Mouse (Mus musculus) left cerebral cortex, adult 8-10 months (tissue): Measurements from ENCODE around the gene Kif7. TPM values are rescaled to one million over a fixed set of nuclear protein-coding genes. Genes with fewer than 3 reads are reported as not detected.

Experiments
- DNase-seq, 2 experiments: peaks; one replicate each; pipeline ENCODE4 v3.0.0; 2022; ENCODE audit warnings: low spot score in 2 of 2
- total RNA-seq, 4 experiments: library from RNA; stranded (reverse); gene quantifications; 2 replicates each; pipeline ENCODE4 v1.2.4; 2022

Kif7 gene
- total RNA-seq, 4 experiments from 2014 or later: 1.6 to 2.2 (median 1.8) TPM

DNA sequence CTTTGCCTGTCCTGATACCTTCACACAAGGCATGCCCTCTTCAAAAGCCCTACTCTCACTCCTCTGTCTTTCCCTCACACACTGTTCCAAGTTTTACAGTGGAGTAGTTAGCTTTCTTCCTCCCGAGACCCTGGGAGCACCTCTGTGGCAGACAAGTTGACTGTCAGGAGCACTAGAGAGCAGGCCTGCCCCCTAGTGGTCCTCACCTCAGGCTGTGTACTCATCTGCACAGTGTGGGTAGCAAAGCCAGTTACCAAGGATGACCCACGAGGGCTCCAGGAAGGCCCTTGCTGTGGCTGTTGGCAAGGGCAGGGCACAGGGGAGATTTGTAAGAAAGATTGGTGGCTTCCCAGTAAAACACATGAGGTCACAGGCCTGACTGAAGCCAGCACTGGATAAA lies 11.6 kb upstream of the Kif7 start:
- DNase-seq: no peak

DNA sequence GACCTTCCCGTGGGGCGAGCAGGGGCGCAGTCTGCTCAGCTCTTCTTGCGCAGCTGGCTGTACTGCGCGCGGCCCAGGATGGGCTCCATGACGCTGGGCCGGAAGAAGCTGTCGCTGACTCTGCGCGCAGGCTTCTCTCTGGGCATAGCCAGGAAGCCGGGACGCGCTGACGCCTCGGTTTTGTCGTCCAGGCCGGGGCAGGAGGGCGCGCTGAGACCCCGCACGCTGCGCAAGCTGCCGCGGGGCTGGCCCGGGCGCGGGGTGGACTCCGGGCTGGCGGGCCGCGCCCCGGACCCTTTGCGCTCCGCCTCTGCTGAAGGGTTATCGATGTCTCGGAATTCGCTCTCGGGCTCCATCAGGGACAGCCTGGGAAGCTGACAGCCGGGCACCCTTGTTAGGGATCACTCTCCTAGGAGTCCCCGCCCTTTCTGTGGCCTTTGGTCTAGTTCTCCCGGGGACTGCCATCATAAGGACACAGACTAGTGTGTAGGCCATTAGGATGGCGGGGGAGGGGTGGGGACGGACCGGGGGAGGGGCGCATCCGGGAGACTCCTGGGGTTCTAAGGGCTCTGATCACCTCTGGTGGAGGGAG lies 6.0 kb upstream of the Kif7 start:
- peak in 1 of 2 experiments; percentile 42 for DNase-seq

DNA sequence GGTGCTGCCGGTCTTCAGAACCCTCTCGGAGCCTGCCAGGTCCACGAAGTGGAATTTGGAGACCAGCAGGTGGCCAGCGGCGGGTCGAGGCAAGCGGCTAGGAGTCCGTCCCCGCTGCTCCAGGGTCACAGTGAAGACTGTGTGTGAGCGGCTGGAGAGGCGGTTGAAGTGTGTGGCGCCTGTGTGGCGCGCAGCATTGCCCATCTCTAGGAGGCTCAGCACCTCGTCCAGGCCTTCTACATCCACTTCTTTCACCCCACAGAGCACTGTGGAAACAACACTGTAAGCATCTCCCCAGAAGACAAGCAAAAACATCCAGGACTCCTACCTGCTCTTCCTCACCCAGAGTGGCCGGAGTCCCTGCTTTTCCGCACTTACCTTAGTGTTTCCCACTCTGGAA lies 4.7 kb downstream of the Kif7 start:
- no peak for DNase-seq

DNA sequence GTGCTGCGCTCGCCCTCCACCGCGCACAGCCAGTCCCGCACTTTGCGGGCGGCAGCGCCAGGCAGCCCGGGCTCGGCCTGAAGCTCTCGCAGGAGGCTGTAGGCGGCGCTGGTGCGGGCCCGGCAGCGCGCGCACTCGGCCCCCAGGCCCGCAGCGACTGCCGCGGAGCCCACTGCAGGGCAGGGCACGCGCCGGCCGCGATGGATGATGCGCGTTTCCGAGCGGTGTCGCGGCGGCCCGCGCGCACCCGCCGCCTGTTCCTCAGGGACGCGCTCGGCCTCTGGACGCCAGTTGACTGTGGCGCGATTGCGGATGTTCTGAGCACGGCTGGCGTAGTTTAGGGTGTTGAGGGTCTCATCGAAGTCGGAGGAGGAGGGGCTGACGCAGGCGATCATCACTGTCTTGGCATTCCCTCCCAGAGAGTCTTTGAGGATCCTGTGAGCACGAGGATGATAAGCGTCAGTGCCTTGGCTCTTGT lies 5.4 kb downstream of the Kif7 start:
- DNase-seq: peak in 1 of 2 experiments; percentile 31

DNA sequence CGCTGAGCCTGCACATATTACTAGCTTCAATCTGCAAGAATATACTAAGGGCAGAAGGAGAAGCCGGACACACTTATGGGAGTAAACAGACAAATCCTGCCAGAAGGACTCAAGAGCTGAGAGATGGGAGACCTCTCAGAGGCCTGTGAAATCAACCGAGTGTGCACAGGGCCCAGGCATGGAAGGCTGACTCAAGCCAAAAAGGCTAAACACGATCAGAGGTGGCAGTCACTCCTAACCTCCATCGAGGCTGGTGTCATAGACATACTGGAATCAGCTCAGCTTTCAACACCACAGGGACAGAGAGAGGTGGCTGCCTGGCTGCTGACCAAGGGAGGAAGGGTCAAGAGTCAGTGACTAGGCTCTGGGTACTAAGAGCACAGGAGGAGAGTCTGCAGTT lies 10.3 kb downstream of the Kif7 start:
- DNase-seq: no peak

DNA sequence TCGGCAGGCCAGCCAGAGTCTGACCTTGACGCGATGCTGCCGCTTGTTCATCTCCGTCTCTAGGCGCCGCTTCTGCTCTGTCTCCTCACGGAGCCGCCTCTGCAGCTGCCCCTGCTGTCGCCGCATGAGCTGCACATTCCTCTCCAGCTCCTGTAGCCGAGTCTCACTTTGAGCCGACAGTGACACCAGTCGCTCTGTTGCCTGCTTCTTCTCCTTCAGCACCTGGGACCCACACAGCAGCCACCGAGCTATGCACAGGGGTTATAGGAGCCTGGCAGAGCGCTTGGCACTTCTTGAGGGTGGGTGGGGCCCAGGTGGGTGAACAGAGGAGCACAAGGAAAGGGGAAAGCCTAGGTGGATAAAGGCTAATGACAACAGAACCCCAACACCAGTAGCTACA lies 12.8 kb downstream of the Kif7 start:
- no peak for DNase-seq

DNA sequence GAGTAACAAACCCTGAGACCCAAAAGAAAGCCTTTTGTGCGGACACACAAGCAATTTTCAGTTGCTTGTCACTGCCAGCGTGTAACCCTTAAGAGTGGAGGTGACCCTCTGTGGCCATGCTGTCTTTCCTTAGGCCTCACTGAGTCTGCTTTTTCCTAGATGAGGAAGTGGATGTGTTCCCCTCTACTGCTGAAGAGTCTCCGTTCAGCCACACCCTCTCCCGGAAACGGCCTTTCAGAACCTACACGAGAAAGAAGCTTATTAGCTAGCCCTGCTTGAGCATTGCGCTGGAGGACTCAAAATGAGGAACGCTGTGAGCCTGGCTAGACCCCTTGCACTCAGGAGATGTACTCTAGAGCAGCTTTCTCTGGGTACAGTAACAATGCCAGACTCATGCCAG lies 19.0 kb downstream of the Kif7 start:
- no peak for DNase-seq

DNA sequence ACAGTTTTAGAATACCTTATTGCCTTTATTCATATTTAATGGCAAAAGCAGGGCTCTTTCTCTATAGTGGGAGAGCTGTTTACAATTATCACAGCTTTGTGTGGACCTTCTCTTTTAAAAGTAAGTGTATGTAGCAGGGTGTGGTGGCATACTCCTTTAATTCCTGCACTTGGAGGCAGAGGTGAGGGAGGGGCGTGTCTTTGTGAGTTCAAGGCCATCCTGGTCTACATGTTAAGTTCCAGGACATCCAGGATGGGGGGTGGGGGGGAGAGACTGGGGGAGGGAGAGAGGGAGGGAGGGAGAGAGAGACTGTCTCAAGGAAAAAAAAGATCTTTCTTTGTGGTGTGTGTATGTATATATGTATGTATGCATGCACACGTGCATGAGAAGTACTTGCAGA lies 35.3 kb downstream of the Kif7 start:
- no peak for DNase-seq

DNA sequence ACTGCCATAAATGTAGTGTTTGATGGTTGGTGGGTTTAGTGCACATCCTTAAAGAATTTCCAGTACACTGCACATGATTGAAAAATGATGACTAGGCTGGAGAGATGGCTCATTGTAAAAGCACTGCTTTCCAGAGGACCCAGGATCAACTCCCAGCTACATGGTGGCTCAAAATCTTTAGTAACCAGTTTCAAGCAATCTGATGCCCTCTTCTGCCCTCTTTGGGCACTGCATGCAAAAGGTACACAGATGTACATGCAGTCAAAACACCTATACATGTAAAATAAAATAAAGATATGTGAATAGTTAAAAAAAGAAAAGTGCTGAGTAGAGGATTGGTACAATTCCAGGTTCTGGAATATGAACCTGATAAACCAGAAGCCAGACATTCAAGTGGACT lies 36.3 kb downstream of the Kif7 start:
- no peak for DNase-seq

DNA sequence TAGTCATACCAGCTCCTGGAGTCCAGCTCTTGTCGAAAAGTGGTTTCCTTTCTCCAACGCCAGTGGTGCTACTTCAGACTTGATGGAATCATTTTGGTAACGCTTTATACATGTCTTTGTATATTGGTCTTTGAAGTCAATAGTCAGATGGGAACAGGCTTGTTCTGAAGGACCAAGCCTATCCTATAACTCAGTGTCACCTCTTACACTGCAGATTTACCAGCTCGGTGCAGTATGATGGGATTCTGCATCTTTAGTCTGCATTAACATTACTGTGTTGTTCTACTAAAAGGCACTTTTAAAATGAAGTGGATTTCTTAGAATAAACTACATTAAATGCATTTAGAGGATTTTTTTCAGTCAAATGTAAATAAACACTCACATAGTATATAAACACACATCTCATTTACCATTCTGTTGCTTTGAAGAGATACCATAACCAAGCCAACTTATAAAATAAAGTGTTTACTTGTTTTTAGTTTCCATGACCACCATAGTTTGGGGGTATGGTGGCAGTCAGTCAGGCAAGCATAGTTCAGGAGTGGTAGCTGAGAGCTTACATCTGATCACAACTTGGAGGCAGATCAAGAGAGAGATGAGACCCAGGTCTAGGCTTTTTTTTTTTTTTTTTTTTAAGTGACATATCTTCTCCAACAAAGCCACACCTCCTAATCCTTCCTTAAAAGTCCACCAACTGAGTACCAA lies 44.5 kb downstream of the Kif7 start:
- no peak for DNase-seq

DNA sequence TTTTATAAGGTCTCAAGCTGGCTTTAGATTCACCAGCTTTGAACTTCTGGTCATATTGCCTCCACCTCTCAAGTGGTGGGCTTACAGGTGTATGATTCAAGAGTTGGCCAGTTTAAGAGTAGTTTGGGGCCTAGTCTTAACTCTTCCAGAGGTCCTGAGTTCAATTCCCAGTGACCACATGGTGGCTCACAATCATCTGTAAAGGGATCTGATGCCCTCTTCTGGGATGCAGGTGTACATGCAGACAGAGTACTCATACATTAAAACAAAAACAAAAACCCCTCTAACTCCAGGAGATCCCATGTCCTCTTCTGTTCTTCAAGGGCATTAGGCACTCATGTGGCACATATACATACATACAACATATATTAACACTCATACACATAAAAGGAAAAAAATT lies 48.8 kb downstream of the Kif7 start:
- no peak for DNase-seq

DNA sequence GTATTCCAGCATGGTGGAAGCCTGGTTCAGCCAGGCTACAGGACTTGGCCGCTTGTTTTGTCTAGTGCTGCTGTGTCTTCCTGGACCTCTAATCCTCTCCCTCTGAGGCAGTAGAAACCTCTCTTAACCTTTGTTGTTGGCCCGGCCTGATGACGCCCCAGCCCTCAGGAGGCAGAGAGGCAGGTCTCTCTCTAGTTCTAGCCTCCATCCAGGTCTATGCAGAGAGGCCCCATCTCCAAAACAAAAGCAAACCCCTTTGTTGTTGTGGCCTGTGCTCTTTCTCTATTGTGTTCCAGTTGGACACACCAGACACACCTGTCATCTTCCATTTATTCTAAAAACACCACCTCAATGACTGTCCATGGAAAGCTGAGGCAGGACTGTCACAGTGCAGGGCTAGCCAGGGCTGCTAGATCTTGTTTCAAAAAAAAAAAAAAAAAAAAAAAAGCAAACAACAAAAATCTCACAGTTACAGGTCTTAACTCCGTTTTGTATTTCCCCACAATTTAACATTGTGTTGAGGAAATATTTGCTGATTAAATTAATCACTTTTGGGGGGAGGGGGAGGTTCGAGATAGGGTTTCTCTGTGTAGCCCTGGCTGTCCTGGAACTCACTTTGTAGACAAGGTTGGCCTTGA lies 54.1 kb downstream of the Kif7 start:
- no peak for DNase-seq

DNA sequence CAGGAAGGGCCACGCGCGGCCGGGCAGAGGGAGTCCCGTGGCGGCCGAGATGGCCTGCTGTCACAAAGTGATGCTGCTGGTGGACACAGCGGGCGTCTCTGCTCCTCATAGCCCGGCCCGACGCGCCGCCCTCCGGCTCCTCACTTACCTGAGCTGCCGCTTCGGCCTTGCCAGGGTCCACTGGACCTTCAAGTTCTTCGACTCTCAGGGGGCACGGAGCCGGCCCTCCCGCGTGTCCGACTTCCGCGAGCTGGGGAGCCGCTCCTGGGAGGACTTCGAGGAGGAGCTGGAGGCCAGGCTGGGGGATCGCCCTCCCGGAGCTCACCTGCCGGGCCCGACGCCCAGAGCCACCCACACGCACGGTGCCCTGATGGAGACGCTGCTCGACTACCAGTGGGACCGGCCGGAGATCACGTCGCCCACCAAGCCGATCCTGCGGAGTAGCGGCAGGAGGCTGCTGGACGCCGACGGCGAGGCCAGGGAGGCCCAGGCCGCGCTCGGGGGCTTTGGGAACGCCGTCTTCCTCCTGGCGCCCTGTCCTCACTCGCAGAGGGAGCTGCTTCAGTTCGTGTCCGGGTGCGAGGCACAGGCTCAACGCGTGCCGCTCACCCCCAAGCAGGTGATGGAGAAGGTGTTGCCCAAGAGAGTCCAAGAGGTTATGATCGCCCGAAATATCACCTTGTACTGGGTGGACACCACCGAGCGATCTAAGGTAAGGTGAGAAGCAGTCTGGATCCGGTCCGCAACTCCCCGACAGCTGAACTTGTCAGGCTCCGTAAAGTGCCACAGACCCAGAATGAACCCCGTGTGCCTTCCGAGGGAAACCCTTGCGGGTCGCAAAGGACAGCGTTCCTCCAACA lies 55.0 kb downstream of the Kif7 start:
- no peak for DNase-seq

DNA sequence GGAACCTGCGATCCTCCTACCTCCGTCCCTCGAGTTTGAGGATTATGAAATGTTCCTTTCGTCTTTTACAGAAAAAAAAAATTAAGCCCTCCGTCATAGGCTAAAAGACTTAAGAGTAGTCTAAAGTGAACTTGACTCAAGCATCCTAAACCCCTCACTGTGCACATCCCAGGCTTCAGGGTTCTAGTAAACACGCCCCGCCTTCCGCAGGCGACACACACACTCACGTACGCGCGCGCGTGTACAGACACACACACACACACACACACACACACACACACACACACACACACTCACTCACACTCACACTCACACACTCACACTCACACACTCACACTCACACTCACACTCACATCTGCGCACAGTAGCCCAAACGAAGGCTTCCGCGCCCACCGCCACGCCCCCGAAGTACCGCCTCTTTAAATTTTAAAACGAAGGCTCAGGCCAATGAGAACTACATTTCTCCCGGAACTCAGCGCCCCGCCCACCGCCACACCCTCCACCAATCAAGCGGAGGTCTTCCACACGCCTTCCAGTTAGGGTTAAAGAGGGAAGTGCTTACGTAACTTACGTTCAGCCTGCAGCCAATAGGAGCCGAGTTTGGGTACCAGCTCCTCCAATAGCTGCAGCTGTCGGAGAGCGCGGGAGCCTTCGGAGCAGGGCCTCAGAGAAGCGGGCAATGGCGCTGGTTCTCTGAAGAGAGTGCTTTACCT lies 55.8 kb downstream of the Kif7 start, which contains the start of gene Ticrr:
Ticrr (plus strand) TSS at position 619 of the 713 bp plus-strand sequence.
- DNase-seq: peak; percentile 85 to 95

DNA sequence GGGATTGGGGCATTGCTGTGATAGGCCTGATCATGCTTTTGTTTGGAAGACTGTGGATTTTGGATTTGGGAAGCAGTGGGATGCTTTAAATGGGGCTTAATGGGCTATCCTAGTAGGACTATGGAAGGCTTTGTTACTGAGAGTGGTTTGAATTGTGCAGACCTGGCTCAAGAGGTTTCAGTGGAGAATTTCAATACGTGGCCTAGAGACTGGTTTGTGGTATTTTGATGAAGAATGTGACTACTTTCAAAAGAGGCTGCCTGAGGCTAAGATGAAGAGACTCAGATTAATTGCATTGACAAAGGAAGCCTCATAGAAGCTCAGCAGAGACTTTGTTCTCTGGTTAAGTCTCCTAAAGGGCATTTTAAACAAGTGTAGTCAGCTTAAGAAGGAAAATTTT lies 60.9 kb downstream of the Kif7 start:
- no peak for DNase-seq

DNA sequence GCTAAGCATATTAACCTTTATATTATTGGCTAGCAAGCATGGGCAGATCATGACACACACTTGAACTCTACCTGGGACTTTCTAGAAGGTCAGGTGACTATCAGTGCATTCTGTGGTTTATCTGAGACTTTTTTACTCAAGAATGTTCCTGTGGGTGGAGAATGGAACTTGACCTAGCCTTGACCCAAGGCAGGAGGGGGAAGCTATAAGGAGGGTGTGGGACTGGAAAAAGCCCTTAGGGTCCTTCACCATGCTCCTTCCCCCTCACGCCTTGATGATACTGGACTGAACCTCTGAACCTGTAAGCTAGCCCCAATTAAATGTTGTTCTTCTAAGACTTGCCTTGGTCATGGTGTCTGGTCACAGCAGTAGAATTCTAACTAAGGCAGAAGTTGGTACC lies 61.3 kb downstream of the Kif7 start:
- DNase-seq: no peak

DNA sequence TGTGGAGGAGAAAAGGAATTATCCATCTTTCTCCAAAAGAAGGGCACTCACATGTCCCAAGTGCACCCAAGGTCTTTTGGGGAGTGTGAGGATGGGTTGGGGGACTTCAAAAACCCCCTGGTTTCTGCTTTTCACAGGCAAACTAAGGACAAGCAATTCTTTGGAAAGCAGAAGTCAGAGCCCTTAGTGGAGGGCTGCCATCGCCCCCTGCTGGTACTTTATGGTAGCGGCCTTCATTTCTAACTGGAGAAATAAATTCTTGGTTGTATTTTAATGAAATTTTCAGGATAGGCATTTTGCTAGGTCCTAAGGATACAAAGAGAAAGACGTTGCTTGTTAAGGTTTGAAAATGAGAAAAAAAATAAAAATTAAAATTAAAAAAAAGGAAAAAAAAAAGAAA lies 66.5 kb downstream of the Kif7 start:
- peak; percentile 11 to 56 for DNase-seq
